Mouse (Mus musculus) Patski (cell line): ENCODE data around the gene Ggps1. TPM values are rescaled to one million over a fixed set of nuclear protein-coding genes. Genes with fewer than 3 reads are reported as not detected.
A peak's percentile ranks its signal among the peaks of the same experiment; 100 is the strongest.

Experiments
- ATAC-seq: fragments of 100-300 bp; one replicate; pipeline ENCODE4 v1.8.0; 2021
- CTCF ChIA-PET: fragments of 350-600 bp; sonication (Branson Sonifier 250); formaldehyde crosslinking; loops from one replicate; lab custom pipeline; 2022; ENCODE audit warnings: inconsistent platforms; lab: Charles Lee
- POLR2A ChIA-PET: fragments of 350-600 bp; sonication (Branson Sonifier 250); formaldehyde crosslinking; loops from one replicate; lab custom pipeline; 2022; ENCODE audit warnings: antibody characterized with exemption, inconsistent platforms; lab: Charles Lee
- DNase-seq: peaks from one replicate; pipeline ENCODE4 v3.0.0-alpha.2; 2011; ENCODE audit warnings: low read depth, low spot score
- H3K27me3 ChIP-seq: fragments of 371-371 bp; one replicate; pipeline ENCODE4 v1.5.1; 2021
- CTCF ChIP-seq: fragments of 100-300 bp; IDR thresholded peaks from one replicate; pipeline ENCODE4 v1.5.1; 2021
- in situ Hi-C: fragments of 300-500 bp; cut with MboI; formaldehyde crosslinking; loops from 3 replicates; pipeline ENCODE4 v1.11.1; 2018; ENCODE audit warnings: low pct_unique_long_range_greater_than_20kb, mixed read lengths
- polyA plus RNA-seq: library from polyadenylated mRNA; unstranded; gene quantifications from one replicate; pipeline ENCODE4 v1.2.3, GENCODE M21; 2021

Ggps1 gene
- polyA plus RNA-seq, 1 experiment from 2014 or later, result 34.1 TPM

DNA sequence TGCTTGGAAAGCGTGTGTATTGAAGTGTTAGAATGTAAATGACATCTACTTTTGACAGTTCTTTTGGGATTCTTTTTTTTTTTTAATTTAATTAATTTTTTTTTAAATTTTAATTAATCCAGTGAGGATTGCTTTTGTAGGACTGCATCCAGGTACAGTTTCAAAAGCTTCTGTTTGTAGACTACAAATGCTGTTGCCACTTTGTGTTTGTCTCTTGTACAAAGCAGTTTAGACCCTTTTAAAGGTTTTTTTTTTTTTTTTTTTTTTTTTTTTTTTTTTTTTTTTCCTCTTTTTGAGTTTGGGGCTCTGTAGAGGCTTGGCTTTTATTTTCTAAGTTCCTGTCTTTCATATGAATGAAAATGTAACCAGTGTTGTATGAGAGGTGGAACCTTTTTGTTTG is 2.4 kb upstream of the Ggps1 start:
- ChIA-PET CTCF (interaction anchor here (0.7 to 1.7 kb wide), 4 partner anchors 10 to 93 kb away, joined by 3 to 5 read pairs (median 4); no protein-coding TSS in a partner anchor), POLR2A (interaction anchor here (0.7 kb wide), 2 partner anchors 87 to 526 kb away, joined by 4 to 7 read pairs; no protein-coding TSS in a partner anchor)
- TF ChIP-seq CTCF, result no peak
- no peak for DNase-seq
- in situ Hi-C loops, result loop anchor here (25.0 kb wide), 1 partner anchor 547 kb away; the partner anchor contains the start of genes Mrpl32 and Psma2
- no peaks in the 10 kb centered on the region for H3K27me3 ChIP-seq
- ATAC-seq, result no peak

- ATAC-seq (no peak), DNase-seq (no peak)
- ChIA-PET POLR2A (interaction anchor here (0.6 to 1.1 kb wide), 2 partner anchors 12 to 21 kb away, joined by 3 to 4 read pairs; no protein-coding TSS in a partner anchor), CTCF (interaction anchor here (0.7 to 1.7 kb wide), 3 partner anchors 9 to 93 kb away, joined by 3 to 5 read pairs (median 4); no protein-coding TSS in a partner anchor)
- H3K27me3 ChIP-seq, result no peaks in the 10 kb centered on the region
- no peak for TF ChIP-seq CTCF
- in situ Hi-C loops, result loop anchor here (25.0 kb wide), 1 partner anchor 547 kb away; the partner anchor contains the start of genes Mrpl32 and Psma2
These were observed 1.7 kb upstream of the Ggps1 start for GRCm38 (mm10) chr13:14065028-14065380.

- ATAC-seq (no peak), DNase-seq (no peak)
- TF ChIP-seq CTCF, result no peak
- ChIA-PET CTCF (interaction anchor here (1.0 to 1.7 kb wide), 2 partner anchors 10 to 14 kb away, joined by 4 to 5 read pairs; no protein-coding TSS in a partner anchor), POLR2A (interaction anchor here (0.6 to 1.1 kb wide), 3 partner anchors 12 to 25 kb away, joined by 3 to 4 read pairs (median 3); partner anchors contain the start of gene Tbce)
- H3K27me3 ChIP-seq, result no peaks in the 10 kb centered on the region
- in situ Hi-C loops, result loop anchor here (25.0 kb wide), 1 partner anchor 548 kb away; the partner anchor contains the start of genes Mrpl32 and Psma2
These were observed 1.2 kb upstream of the Ggps1 start for GRCm38 (mm10) chr13:14064341-14065027.

DNA sequence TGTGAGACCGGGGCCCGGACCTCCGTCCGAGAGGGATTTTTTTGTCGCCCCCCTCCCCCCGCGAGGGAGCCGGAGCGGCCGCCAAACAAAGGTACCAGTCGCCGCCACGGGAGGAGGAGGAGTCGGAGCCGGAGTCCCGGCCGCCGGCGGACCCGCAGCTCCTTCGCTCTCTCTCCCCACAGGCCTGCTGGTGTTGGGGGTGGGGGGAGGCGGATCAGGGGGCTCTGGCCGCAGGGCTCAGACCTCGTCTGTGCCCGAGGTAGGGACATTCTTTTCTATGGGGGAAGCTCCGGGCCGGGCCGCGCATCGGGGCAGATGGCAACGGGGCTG is 619 bp upstream of the Ggps1 start:
- in situ Hi-C loops, result loop anchor here (25.0 kb wide), 1 partner anchor 548 kb away; the partner anchor contains the start of genes Mrpl32 and Psma2
- TF ChIP-seq CTCF, result no peak
- H3K27me3 ChIP-seq, result no peaks in the 10 kb centered on the region
- ATAC-seq (peak; percentile 32), DNase-seq (no peak)
- ChIA-PET POLR2A (interaction anchor here (3.7 kb wide), 1 partner anchor 24 kb away, joined by 15 read pairs; the partner anchor contains the start of gene Tbce), CTCF (no interaction called here)

DNA sequence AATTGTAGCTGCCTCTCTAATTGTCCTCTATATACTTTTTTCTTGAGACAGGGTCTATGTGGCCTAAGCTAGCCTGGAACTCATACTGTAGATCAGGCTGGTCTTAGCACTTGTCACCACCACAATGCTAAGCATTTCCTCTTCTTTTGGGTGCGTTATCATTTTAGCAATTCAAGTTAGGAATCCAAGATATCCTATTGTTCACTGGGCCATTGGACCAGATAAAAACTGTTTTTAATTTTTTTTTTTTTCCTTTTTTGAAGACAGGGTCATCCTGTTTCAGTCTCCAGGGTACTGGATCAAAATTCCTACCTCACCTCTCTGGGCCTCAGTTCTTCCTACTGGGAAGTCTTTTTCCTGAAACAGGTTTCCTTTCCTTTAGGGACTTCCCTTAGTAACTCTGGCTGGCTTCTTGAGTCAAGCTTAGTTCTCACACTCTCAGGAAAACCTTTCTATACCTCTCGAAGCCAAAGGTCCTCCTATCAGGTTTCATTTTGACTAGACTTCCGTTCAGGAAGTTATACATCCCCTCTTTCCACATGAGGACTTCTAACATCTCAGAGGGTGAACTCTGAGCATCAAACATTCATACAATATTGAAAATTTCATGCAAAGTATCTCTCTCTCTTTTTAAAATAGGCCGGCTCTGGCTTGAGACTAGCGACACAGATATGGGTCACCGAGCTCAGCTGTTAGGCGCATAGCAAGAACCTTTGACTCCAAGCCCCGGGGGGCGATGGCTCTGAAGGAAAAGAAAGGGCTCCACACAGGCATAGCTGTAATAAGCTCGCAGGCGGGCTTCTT is 877 bp downstream of the Ggps1 start:
- no peak for TF ChIP-seq CTCF

DNA sequence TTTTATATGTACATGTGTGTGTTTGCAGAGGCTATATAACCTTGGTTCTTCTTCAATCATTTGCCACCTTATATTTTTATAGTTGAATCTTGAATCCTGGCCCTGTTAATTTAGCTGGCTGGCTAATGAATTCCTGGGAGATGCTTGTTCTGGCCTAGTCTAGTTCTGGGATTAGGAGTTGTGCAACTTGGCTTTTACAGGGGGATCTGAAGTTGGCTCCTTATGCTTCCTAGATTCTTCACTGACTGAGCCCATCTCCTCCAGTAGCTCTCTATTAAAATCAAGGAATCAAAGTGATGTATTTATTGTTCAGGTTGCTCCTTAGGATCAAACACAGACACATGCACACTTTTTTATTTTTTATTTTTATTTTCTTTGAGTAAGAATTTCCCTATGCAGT is 3.7 kb downstream of the Ggps1 start:
- ChIA-PET CTCF (interaction anchor here (0.9 to 1.5 kb wide), 2 partner anchors 15 to 69 kb away, joined by 3 read pairs; no protein-coding TSS in a partner anchor), POLR2A (no interaction called here)
- no peaks in the 10 kb centered on the region for H3K27me3 ChIP-seq
- TF ChIP-seq CTCF, result no peak
- DNase-seq (no peak), ATAC-seq (no peak)
- in situ Hi-C loops, result loop anchor here (25.0 kb wide), 1 partner anchor 553 kb away; the partner anchor contains the start of genes Mrpl32 and Psma2

More for the DNA sequence above, 877 bp downstream of the Ggps1 start:
- ChIA-PET CTCF (interaction anchor here (1.1 kb wide), 1 partner anchor 29 kb away, joined by 4 read pairs; no protein-coding TSS in a partner anchor), POLR2A (interaction anchor here (0.7 to 3.7 kb wide), 2 partner anchors 22 to 317 kb away, joined by 4 to 15 read pairs; partner anchors contain the start of gene Tbce)
- no peak for DNase-seq
- in situ Hi-C loops, result loop anchor here (25.0 kb wide), 1 partner anchor 550 kb away; the partner anchor contains the start of genes Mrpl32 and Psma2
- H3K27me3 ChIP-seq, result no peaks in the 10 kb centered on the region
- ATAC-seq, result no peak

DNA sequence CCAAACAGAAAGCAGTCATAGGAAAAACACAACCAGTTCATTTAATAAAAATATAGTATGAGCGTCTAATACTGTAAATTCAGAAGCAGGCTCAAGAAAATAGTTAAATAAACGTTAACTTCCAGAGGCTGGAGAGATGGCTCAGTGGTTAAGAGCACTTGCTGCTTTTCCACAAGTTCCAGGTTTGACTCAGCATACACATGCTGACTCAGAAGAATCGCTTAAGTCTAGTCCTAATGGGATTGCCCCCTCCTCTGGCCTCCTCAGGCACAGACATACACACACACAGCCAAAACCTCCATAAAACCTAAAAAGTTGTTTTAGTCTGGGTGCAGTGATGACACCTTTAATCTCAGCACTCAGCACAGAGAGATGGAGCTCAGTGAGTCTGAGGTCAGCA is 6.5 kb downstream of the Ggps1 start:
- DNase-seq (no peak), ATAC-seq (no peak)
- TF ChIP-seq CTCF, result no peak
- ChIA-PET CTCF (no interaction called here), POLR2A (no interaction called here)
- in situ Hi-C loops, result loop anchor here (25.0 kb wide), 1 partner anchor 556 kb away; the partner anchor contains the start of genes Mrpl32 and Psma2
- no peaks in the 10 kb centered on the region for H3K27me3 ChIP-seq

DNA sequence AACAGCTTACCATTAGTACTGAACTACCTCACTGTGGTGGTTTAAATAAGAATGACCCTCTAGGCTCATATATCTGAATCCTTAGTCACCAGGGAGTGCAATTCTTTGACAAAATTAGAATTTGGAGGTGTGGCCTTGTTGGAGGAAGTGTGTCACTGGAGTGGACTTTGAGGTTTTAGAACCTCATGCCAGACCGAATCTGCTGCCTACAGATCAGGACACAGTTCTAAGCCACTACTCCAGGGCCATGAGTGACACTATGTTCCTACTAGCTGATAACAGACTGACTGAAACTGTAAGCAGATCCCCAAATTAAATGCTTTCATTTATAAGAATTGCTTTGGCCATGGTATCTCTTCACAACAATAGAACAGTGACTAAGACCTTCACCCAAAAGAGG is 13.4 kb downstream of the Ggps1 start:
- ChIA-PET CTCF (no interaction called here), POLR2A (no interaction called here)
- no peak for DNase-seq
- no peak for ATAC-seq
- no peak for TF ChIP-seq CTCF
- in situ Hi-C loops, result loop anchor here (25.0 kb wide), 1 partner anchor 562 kb away; the partner anchor contains the start of genes Mrpl32 and Psma2
- H3K27me3 ChIP-seq, result no peaks in the 10 kb centered on the region

DNA sequence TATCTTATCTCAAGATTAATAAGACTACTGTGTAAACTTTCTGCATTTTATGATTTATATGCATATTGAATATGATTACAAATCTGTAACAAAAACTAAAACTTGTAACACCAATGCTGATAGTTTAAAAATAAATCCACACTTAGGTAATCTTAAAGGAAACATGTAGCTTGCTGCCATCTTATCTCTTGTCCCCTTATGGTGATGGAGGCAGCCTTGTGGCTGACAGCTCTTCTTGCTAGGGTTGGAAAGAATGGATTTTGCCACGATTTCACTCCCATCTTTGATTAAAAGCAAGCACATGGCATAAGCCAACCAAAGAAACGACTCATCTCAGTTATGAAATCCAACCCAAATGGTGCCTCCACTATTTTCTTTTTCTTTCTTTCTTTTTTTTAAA is 18.8 kb downstream of the Ggps1 start:
- no peak for DNase-seq
- TF ChIP-seq CTCF, result no peak
- in situ Hi-C loops, result no loop called here
- ATAC-seq, result no peak
- ChIA-PET POLR2A (no interaction called here), CTCF (interaction anchor here (0.8 to 1.0 kb wide), 2 partner anchors 15 to 17 kb away, joined by 3 read pairs; no protein-coding TSS in a partner anchor)
- H3K27me3 ChIP-seq, result no peaks in the 10 kb centered on the region

GRCm38 (mm10) chr13:14043851-14044250 is 19.4 kb downstream of the Ggps1 start:
- ChIA-PET POLR2A (no interaction called here), CTCF (interaction anchor here (0.8 to 1.0 kb wide), 2 partner anchors 15 to 17 kb away, joined by 3 read pairs; no protein-coding TSS in a partner anchor)
- in situ Hi-C loops, result no loop called here
- H3K27me3 ChIP-seq, result no peaks in the 10 kb centered on the region
- TF ChIP-seq CTCF, result no peak
- no peak for ATAC-seq
- DNase-seq, result no peak
